Mouse (Mus musculus) heart, embryonic 14.5 days (tissue): ENCODE data around the gene Arhgap30. TPM values are rescaled to one million over a fixed set of nuclear protein-coding genes. Genes with fewer than 3 reads are reported as not detected.
A peak's percentile ranks its signal among the peaks of the same experiment; 100 is the strongest.

Experiments
- ATAC-seq: fragments of 200-750 bp; cut with Nextera tagmentation; 2 replicates; pipeline ENCODE4 v1.8.0; 2017; ENCODE audit warnings: low read depth, moderate TSS enrichment; ENCODE audit not compliant: insufficient number of reproducible peaks, insufficient read depth, low FRiP score
- H3K27ac ChIP-seq, 2 experiments: fragments of 200-500 bp in 1 of 2; fragments of 300-500 bp in 1 of 2; sonication (generic) in 1 of 2; replicated peaks in 1 of 2; 2 replicates each; pipeline ENCODE4 v1.5.1; 2012 to 2014; ENCODE audit warnings: low read depth in 2 of 2, low read length in 2 of 2, control low read depth in 1 of 2, mild to moderate bottlenecking in 1 of 2, mixed read lengths in 1 of 2; ENCODE audit not compliant: control insufficient read depth in 1 of 2, insufficient read depth in 1 of 2
- H3K27me3 ChIP-seq: fragments of 300-500 bp; sonication (generic); 2 replicates; pipeline ENCODE4 v1.6.1; 2014; ENCODE audit warnings: mild to moderate bottlenecking, low read length, control low read depth; ENCODE audit not compliant: control insufficient read depth, insufficient read depth
- H3K36me3 ChIP-seq: fragments of 300-500 bp; sonication (generic); 2 replicates; pipeline ENCODE4 v1.6.1; 2014; ENCODE audit warnings: mild to moderate bottlenecking, control low read depth, low read length, mixed read lengths; ENCODE audit not compliant: control insufficient read depth, insufficient read depth
- H3K4me1 ChIP-seq, 2 experiments: fragments of 200-500 bp in 1 of 2; fragments of 300-500 bp in 1 of 2; sonication (generic) in 1 of 2; 2 replicates each; pipeline ENCODE4 v1.6.1; 2012 to 2014; ENCODE audit warnings: low read length in 2 of 2, control low read depth in 1 of 2, mixed read lengths in 1 of 2; ENCODE audit not compliant: control insufficient read depth in 2 of 2, insufficient read depth in 2 of 2
- H3K4me2 ChIP-seq: fragments of 300-500 bp; sonication (generic); 2 replicates; pipeline ENCODE4 v1.6.1; 2014; ENCODE audit warnings: mild to moderate bottlenecking, low read length
- H3K4me3 ChIP-seq, 2 experiments: fragments of 200-500 bp in 1 of 2; fragments of 300-500 bp in 1 of 2; sonication (generic) in 1 of 2; 2 replicates each; pipeline ENCODE4 v1.5.1; 2012 to 2014; ENCODE audit warnings: low read length in 2 of 2, mild to moderate bottlenecking in 2 of 2, control low read depth in 1 of 2, low read depth in 1 of 2, moderate library complexity in 1 of 2; ENCODE audit not compliant: control insufficient read depth in 1 of 2, insufficient read depth in 1 of 2
- H3K9ac ChIP-seq: fragments of 300-500 bp; sonication (generic); 2 replicates; pipeline ENCODE4 v1.6.1; 2014; ENCODE audit warnings: mild to moderate bottlenecking, low read length
- H3K9me3 ChIP-seq: fragments of 300-500 bp; sonication (generic); 2 replicates; pipeline ENCODE4 v1.6.1; 2016; ENCODE audit warnings: low read length, control low read depth; ENCODE audit not compliant: control insufficient read depth
- WGBS: fragments of 180-500 bp; shearing (Covaris S2); extraction: QIAGEN DNeasy Blood & Tissue Kit; methylation state at CpG from one replicate; pipeline ENCODE4 v1.1.7; 2014; 5-methylcytosine and 5-hydroxymethylcytosine counted together
- polyA plus RNA-seq: library from polyadenylated mRNA; unstranded; fragments of >200 nt; fragmentation: Nextera tagmentation; extraction: Ambion mirVana; gene quantifications from 2 replicates; pipeline ENCODE4 v1.2.1, GENCODE M21; 2014

Arhgap30 gene
- polyA plus RNA-seq, 1 experiment from 2014 or later: 0.54 TPM

GRCm38 (mm10) chr1:171432158-171432557 is 43.4 kb downstream of the Arhgap30 start:
- Histone ChIP-seq H3K9ac (no peak overlapping the region), H3K4me2 (no peak overlapping the region), H3K27me3 (no peaks in the 10 kb centered on the region), H3K9me3 (0 out of 2 replicates have a peak, but pooled peaks cover 2% of the 10 kb centered on the region), H3K36me3 (no peaks in the 10 kb centered on the region), H3K4me3 (no peak overlapping the region), H3K27ac (no peak overlapping the region), H3K4me1 (peaks cover 0 to 4% of the 10 kb centered on the region in 2 experiments; a peak in 1 of 4 replicates)
- no peak for ATAC-seq
- WGBS: 75% methylated on average over 5 of the region's 5 CpGs

DNA sequence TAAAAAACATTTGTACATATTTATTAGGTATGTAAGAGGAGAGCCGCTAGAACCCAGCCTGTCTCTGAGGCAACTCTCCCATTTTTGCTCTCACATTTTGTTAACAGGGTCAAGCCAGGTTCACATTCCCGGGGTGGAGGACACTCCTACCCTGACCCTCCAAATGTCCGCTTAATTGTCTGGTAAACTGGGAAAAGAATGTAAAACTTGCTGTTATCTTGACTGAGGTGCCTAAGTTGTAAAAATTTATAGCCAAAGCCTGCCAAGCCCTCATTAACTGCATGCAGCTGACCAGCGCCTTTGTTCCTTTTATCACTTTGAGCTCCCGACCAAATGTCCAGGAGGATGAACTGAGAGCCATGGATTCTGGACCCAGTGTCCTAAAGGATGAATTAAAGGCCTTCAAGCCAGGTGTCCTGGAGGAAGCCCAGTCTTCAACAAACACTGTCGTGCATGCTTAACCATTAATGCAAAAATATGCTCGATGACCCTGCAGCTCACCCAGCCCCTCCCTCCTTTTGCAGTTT is 46.6 kb downstream of the Arhgap30 start:
- no peak overlapping the region for H3K4me2 ChIP-seq
- no peaks in the 10 kb centered on the region for H3K36me3 ChIP-seq
- no peaks in the 10 kb centered on the region for H3K27me3 ChIP-seq
- no peaks in the 10 kb centered on the region for H3K9me3 ChIP-seq
- peaks cover 13 to 17% of the 10 kb centered on the region in 2 experiments for H3K4me1 ChIP-seq
- no peak for ATAC-seq
- no peak overlapping the region for H3K4me3 ChIP-seq
- no peak overlapping the region for H3K27ac ChIP-seq
- H3K9ac ChIP-seq: no peak overlapping the region
- 52% methylated on average over 7 of the region's 7 CpGs for WGBS

GRCm38 (mm10) chr1:171435974-171436373 is 47.2 kb downstream of the Arhgap30 start:
- Histone ChIP-seq H3K9me3 (no peaks in the 10 kb centered on the region), H3K4me2 (no peak overlapping the region), H3K9ac (no peak overlapping the region), H3K4me1 (peaks cover 18 to 23% of the 10 kb centered on the region in 2 experiments), H3K36me3 (no peaks in the 10 kb centered on the region), H3K27me3 (no peaks in the 10 kb centered on the region), H3K4me3 (no peak overlapping the region), H3K27ac (no peak overlapping the region)
- 75% methylated on average over 1 of the region's 1 CpGs for WGBS
- ATAC-seq: no peak

DNA sequence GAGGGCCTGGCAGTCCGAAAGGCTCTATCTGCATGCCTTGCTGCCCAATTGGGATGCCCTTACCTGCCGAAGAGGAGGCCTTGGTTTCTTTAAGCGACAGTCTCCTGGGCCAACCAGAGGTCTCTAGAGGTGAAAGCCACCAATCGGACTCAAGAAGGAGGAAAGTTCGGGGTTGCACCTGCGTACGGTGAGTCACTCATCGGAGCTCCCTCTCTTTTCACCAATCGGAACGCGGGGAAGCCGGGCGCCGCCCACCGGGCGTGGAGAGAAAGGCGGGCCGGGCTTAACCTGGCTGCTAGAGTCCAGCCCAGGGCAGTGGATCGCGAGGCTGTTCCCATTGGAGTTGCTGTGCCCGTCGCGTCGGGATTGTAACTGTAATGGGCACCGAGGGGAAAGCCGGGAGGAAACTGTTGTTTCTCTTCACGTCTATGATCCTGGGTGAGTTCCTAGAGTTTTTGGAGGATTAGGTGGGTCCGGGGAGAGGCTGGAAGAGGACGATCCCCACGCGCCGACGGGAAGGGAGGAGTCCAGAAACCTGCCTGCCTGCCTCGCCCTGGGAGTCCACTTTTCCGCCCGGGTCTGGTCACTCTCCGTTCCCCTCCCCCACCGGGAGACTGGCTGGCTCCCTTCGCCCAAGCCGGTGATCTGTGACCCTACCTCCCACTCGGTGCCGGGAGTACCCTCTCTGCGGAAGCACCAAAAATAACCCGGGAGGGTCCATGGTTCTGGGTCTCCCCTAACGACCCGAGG is 48.7 kb downstream of the Arhgap30 start, which contains the start of gene F11r:
TSS of gene F11r (plus strand) at position 272 of the 750 bp plus-strand sequence.
- Histone ChIP-seq H3K4me1 (peaks cover 29 to 37% of the 10 kb centered on the region in 2 experiments), H3K4me2 (peak within 1 kb of the TSS; percentile 80), H3K9ac (peak within 1 kb of the TSS; percentile 84), H3K9me3 (no peaks in the 10 kb centered on the region), H3K27me3 (no peaks in the 10 kb centered on the region), H3K4me3 (peak within 1 kb of the TSS; percentile 75 to 81), H3K36me3 (no peaks in the 10 kb centered on the region), H3K27ac (peak within 1 kb of the TSS; percentile 51 to 84)
- WGBS: under 1% methylated on average over 46 of the region's 46 CpGs
- peak; percentile 63 for ATAC-seq

DNA sequence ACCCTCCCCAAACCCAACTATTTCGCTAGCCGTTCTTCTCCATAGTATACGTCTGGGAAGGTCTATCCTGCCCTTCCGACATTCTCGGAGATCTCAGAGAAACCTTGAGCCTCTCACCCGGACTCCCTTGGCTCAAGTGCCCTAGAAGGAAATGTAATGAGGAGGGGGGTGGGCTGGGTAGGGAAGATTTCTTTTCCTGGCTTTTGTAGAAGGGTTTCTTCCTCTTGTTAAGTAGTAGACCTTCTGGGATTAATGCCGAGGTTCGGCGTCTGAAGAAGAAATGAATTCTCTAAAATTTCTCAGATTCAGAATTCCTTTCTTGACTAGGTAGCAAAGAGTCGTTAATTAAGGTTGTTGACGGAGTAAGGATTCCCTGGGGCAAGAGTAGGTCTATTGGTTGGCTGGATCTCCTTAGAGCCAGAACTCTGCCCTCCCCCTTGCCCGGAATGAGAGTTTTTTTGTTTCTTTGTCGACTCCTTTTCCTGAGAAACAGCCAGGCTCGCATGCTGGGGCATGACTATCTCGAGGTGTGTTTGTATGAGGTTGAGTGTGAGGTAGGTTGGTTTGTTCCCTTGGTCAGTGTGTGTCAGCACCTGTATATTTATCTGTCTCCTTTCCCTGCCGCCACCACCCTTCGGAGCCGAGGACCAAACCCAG is 49.4 kb downstream of the Arhgap30 start:
- Histone ChIP-seq H3K9ac (peak overlapping the region; percentile 84), H3K9me3 (no peaks in the 10 kb centered on the region), H3K4me2 (peak overlapping the region; percentile 80), H3K27ac (peak overlapping the region; percentile 51 to 84), H3K4me1 (peaks cover 29 to 38% of the 10 kb centered on the region in 2 experiments), H3K27me3 (no peaks in the 10 kb centered on the region), H3K36me3 (no peaks in the 10 kb centered on the region), H3K4me3 (peak overlapping the region; percentile 75 to 81)
- ATAC-seq: no peak
- WGBS: under 1% methylated on average over 18 of the region's 18 CpGs

DNA sequence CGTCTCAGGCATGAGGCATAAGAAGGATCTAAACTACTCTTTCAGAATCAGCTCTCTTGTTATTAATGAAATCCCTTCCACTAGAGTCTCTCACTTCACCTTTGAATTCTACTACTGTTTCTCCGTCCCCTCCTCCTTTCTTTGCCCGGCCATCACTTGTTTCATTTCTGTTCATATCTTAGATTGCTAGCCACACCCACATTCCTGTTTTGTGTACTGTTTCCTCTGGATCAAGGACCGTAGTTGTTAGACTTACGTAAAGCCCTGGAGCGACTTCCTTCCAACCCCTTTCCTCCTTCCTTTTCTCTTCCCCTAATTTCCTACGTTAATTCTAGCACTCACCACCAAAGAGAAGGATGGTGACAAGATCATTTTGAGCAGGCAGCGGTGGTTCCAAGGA is 50.3 kb downstream of the Arhgap30 start:
- Histone ChIP-seq H3K4me3 (peak overlapping the region; percentile 38 to 75), H3K9me3 (peaks cover 5% of the 10 kb centered on the region; the same call in 1 of the 2 replicates), H3K4me2 (peak overlapping the region; percentile 80), H3K4me1 (peaks cover 29 to 38% of the 10 kb centered on the region in 2 experiments), H3K9ac (peak overlapping the region; percentile 84), H3K27ac (peak overlapping the region; percentile 51 to 84), H3K36me3 (no peaks in the 10 kb centered on the region), H3K27me3 (no peaks in the 10 kb centered on the region)
- 17% methylated on average over 8 of the region's 8 CpGs for WGBS
- no peak for ATAC-seq

DNA sequence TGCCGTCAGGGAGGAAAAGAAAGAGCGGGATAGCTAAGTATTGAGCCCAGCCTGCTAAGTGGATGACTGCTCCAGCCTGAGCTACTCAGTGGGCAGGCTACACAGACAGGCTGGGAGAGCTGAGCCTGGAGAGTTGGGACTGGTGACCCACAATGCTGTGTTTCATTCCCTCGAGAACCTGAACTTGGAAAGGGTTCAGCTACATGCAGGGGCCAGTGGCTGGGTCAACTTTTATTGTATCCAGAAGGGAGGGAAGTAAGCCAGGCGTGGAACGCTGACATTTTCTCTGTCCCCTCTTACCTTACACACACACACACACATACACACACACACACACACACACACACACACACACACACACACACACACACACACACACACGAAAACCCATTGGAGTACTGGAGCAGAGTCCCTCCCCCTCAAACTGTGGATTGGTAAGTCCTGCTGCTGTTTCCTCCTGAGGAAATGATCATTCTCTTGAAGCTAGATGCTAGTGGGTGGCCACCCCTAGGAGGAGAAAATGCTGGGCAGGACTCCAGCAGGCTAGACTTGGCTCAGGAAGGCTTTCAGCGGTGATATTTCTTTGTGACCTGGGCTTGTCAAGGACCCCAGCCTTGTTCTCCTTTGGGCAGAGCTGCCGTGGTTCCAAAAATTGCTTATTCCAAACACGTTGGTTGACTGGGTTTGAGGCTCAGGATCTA is 51.4 kb downstream of the Arhgap30 start:
- no peaks in the 10 kb centered on the region for H3K36me3 ChIP-seq
- H3K4me1 ChIP-seq: peaks cover 29 to 38% of the 10 kb centered on the region in 2 experiments
- H3K27me3 ChIP-seq: no peaks in the 10 kb centered on the region
- peak overlapping the region; percentile 84 for H3K9ac ChIP-seq
- ATAC-seq: peak; percentile 48; the same call in 1 of the 2 replicates
- peaks cover 5% of the 10 kb centered on the region; the same call in 1 of the 2 replicates for H3K9me3 ChIP-seq
- peak overlapping the region; percentile 80 for H3K4me2 ChIP-seq
- peak overlapping the region; percentile 76 to 84 for H3K27ac ChIP-seq
- peak overlapping the region; percentile 10 to 75 for H3K4me3 ChIP-seq
- 35% methylated on average over 9 of the region's 9 CpGs for WGBS
